Mouse (Mus musculus): ENCODE data around the gene Pate2.
"Not testable (repeated sequence)": the region's sequence is repeated elsewhere in the genome, so short reads cannot be mapped to it uniquely, and the experiment has no call there.

The Pate2 gene

DNA sequence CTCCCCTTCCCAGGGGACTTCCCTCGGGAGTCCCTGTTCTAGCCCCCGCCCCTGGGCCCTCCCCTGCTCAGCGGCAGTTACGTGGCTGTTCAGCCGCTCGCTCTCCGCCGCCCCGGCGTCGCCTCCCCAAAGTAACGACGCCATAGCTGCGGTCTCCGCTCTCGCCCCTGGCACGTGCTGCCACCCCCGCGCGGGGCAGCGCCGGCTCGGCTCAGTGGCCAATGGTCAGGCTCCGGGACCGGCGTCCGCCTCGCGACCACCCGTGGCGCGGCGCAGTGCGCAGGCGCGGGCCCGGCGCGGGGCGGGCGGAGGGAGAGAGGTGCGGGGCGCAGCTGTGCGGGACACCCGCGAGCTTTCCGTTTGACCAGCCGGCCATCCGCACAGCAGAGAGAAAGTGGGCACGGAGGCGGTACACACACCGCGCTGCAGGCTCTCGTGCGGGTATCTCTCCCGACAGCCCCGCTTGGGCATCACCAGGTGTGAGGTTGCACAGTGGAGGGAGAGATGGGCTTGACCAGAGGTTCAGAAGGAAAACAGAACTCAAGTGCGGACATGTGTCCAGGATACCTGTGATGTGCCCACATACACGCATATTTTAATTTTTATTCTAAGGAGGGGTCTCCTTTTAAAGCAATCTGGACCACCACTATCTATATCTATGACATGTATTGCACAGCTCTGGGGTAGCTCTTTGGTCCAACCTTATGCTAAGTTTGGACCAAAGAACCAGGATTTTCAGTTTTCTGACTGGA lies 11.7 kb upstream of the Pate2 start, which contains the start of the genes Ddx25 and Pus3:
Gene Ddx25, minus strand, starts transcription at position 272 of the 752 bp plus-strand sequence.
Gene Pus3, plus strand, starts transcription at position 339 of the 752 bp plus-strand sequence.
- peak; percentile 43 to 54 for DNase-seq

DNA sequence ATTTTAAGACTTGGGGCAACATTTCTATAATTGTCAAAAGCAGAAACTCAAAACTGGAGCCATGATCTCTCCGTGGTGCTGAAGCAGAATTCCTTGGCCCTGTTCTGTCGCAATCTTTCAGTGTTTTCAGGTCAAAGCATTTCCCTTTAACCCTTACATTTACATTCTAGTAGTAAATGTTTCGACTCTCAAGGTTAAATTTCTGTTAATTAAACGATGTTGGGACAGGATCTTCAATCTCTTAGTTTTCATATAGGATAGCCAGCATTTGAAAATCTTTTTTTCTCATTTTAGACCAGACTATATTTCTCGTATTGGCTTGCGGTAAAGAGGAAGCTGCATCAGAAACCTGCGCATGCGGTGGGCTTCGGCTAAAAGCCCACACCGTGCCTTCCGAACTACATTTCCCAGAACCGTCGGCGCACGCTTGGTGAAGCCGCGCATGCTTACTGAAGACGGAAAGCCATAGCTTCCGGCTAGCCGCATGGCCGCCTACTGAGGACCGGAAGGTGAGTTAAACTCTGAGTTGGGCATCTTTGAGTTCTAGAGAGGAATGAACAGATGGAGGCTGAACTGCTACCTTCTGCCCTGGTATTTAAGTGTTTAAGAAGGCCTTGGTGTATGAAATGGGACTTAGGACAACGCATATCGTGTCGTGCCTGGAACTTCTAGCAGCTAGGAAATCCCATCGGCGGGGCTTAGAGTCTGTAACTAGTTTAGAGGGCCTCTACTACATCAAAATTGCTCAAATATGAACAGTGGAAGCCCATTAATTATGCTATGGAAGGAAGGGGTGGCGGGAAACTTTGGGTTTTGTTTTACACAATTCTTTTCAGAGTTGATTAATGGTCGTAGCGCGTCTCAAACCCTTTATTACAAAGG lies 10.8 kb upstream of the Pate2 start:
- DNase-seq, result peak; percentile 79 to 85

DNA sequence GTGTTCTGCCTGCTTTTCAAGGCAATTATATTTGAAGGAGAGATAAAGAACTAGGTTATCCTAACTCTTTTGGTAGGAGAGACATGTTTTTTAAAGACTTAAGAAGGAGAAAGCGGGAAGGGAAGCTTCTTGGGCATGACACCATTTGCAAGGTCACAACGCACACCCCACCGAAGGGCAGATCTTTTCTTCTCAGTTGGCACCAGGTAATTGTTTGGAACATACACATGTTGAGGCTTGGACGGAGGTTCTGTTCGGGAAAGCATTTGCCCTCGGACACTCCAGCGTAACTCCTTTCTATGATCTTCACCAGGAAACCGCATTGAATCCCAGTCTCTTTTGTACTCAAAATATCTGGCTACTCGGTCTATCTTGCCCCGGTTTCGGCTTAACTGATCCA lies 9.0 kb upstream of the Pate2 start:
- no peak for DNase-seq

DNA sequence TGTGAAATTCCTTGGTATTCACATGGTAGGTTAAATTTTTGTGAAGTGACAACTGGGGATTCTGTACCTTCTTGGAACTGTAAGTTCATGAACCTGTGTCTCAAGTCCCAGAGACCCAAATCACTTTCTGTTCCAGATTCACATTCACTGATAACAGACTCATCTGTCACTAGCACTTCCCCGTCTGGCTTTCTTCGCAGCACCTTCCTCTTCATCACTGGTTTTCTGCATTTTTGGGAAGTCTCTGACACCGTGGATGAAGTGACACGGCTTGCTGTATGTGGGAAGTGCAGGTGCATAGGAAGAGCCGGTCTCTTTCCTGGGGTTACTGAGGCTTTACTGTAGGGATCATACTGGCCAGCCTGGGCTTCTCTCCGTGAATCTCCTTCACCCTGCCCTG lies 8.5 kb upstream of the Pate2 start:
- DNase-seq, result no peak

DNA sequence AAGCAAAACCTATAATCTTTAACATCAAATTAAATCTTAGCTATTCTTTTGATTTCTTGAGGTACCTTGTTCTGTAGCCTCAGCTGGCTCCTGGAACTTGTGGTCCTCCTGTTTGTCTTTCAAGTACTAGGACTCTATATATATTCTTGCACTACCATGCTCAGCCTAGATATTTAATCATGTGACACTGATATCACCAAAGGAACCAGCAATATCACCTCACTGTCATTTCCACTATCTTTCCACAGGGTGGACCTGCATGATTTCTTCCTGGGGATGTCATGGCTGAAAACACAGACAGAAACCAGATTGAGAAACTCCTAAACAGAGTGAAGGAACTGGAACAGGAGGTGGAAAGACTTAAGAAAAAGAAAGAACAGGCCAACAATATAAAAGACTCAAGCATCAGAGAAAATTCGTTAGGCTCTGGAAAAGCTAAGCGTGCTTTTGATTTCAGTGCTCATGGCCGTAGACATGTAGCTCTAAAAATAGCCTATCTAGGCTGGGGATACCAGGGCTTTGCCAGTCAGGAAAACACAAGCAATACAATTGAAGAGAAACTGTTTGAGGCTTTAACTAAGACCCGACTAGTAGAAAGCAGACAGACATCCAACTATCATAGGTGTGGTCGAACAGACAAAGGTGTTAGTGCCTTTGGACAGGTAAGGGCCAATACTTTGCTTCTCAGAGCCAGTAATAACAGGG lies 5.4 kb upstream of the Pate2 start:
- no peak for DNase-seq

DNA sequence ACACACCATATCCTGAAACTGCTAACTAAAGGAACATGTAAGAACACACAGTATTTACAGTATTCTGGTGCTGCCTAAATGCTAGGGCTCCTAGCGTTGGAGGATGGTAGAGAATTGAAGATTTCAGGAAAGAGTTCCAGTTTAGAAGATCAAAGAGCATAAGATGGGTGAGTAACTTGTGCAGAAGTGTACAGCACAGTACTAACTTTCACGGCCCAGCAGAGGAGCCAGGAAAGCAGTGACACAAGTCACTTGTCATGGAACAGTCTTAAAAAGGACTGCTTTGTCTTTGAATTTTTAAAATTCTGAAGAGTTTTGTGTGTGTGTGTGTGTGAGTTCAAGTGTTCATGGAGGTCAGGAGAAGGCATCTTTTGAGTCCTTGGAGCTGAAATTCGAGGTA lies 2.1 kb upstream of the Pate2 start:
- DNase-seq, result no peak

DNA sequence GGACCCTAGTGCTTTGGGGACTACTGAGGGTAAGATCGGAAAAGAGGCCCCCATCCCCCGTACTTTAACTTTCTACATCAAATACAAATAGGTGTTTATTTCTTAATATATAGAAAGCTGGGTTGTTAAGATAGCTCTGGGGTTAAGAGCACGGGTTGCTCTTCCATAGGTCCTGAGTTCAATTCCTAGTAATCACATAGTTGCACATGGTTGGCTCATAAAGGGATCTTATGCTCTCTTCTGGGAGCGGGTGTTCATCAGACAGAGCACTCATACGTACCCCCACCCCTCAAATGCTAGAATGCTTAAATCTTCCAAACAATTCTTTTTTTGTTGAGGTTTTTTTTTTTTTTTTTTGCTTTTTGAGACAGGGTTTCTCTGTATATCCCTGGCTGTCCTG lies 579 bp downstream of the Pate2 start:
- DNase-seq, result no peak

DNA sequence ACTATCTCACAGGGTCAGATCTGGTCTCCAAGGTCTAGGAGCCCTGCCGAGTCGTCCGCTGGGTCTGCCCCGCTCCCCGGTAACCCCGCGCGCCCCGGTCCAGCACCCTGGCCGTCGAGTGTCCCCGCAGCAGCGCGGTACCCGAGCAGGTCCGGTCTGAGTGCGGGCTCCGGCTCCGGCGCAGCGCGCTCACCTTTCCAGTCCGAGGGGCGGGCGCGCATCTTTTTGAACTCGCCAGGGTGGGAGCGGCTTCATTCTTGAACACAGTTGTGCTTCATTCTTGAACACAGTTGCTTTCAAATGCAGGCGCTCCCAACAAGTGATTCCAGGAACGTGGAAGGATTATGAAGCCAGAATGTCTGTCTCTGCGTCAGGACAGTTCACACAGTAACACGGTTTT lies 4.3 kb downstream of the Pate2 start:
- no peak for DNase-seq

DNA sequence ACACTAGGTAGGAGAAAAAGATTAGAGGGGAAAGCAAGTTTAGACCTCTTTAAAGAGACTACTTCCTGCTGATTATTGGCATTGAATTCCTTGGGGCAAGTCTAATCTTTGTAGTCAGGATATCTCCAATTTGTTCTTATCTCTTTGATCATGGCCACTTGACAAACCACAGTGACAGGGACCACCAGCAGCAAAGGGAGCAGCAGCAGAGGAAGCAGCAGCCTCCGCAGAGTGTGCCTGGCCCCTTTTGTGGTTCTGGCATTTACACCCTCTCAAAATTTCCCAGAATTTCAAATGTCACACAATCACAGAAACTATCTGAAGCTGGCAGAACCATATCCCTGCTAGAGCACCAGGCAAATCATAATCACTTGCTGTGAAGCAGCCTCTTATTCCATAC lies 17.6 kb downstream of the Pate2 start:
- DNase-seq, result no peak

DNA sequence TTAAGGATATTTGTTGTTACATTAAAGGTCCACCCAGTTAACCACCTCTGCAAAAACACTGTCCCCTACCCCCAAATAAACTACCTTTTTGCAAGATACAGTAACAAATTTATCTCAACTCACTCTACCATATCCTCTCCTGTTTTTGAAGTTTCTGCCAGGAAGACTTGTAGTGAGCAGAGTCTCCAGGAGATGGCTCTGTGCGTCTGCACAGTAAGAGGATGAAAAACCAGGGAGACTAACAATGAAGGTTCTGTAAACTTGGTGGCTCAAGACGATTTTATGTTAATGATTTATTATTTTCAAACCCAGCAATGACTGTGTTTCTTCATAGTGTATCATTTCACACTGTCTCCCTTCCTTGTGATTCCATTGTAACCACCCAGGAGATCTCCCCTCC lies 22.8 kb downstream of the Pate2 start:
- DNase-seq, result no peak

DNA sequence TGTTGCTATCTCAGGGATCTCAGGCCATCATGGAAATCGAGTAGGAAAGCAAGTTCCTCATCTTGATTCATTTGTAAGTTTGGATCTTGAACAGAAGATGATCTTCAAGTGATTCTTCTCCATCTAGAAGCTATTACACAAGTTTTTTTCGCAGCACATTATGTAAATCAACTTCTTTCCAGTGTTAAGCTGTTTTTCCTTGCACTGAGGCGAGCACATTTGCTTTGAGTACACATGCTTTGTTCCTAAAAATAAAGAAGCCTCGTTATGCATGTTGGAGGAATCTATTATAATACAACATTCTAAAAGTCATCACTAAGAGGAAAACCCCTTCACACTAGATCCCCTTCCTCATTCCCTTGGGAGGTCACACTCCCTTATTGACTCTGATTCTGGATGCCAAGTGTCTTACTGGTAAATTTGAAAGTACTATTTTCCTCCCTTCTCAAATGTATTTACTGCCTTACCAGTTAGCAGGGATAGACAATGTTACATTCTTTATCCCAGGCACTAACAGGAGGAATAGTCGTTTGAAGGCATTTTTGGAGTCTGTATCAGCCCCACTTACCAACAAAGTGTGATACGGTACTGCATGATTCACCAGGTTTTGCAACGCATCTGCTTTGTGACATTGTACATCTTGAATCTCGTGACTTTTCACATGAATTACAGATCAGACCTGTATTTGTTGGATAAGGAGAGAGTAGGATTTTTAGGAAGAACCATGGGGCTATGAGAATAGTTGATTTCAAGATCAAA lies 37.7 kb downstream of the Pate2 start:
- DNase-seq, result no peak

DNA sequence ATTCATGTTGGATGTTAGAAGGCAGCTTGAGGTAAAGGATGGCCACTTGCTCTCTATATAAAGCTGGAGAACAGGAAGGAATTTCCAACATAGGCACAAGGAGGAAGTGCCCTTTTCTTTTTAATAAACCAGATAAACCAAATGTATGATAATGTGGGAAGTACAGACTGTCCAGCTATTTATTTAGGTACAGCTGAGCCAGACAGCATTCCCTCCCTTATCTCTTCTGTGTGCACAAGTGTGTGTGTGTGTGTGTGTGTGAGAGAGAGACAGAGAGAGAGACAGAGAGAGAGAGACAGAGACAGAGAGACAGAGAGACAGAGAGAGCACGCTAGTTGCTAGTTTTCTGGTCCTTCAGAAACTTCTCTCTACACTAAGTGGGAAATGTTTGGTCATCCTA lies 41.8 kb downstream of the Pate2 start, which contains the start of gene Pate4:
Gene Pate4, minus strand, starts transcription at position 101 of the 400 bp plus-strand sequence.
- no peak for DNase-seq

DNA sequence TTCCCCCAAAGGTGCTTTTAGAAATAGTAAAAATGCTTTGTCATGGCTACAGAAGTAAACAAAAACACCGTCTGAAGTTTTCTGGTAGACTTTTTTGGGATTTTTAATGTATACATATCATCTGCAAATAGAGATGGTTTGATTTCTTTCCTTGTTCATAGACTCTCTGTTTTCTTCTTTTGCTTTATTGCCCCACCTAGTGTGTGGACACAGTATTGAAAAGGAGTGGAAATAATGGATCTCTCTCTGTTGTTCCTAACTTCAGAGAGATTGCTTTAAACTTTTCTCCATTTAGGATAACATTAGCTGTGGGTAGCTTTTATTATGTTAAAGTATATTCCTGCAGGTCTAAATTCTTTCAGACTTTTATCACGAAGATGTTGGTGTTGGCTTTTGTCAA lies 43.9 kb downstream of the Pate2 start:
- DNase-seq, result no peak

DNA sequence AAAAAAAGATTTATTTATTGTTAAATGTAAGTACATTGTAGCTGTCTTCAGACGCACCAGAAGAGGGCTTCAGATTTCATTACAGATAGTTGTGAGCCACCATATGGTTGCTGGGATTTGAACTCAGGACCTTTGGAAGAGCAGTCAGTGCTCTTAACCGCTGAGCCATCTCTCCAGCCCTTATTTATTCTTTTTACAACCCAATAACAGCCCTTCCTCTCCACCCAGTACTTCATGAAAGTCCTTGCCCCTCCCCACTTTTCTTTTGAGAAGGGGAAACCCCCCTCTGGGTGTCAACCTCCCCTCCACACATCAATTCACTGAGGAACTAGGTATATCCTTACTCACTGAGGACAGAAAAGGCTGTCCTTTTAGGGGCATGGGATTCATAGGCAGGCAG lies 46.7 kb downstream of the Pate2 start:
- not testable (repeated sequence) for DNase-seq

DNA sequence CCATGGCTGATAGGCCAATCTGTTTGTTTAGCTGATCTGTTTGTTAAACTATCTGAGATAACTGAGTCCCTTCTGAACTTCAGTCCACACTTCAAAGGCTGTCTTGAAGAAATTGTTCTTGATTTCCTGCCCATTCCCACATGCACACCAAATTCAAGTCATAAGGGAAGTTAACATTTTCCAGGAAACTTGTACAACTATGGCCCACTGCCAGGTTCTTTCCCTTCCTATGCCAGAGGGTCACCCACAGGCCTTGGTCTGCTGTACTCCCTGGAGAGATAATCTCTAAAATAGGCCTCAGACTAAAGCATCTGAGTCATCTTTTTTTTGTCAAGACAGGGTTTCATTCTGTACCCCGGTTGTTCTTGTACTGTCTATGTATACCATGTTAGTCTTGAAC lies 62.9 kb downstream of the Pate2 start:
- DNase-seq, result no peak

DNA sequence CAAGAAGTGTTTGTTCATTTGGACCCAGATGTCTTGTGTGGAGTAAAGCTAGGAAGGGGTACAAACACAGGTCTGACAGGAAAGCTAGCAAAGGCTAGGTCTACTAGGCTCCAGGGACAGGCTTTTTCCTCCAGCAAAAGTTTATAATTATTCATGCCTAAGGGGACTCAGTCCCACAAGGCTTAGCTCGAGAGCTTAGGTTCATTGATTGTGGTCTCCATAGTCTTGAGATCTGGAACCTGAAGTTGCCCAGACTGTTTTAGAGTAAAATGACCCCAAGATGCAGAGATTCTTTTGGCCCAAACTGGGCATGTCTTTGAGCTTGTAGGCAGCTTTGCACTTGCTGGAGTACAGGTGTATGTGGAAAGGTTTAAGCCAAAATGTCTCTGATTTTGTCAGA lies 78.0 kb downstream of the Pate2 start, which contains the start of gene Pate3:
Gene Pate3, minus strand, starts transcription at position 101 of the 400 bp plus-strand sequence.
- no peak for DNase-seq

DNA sequence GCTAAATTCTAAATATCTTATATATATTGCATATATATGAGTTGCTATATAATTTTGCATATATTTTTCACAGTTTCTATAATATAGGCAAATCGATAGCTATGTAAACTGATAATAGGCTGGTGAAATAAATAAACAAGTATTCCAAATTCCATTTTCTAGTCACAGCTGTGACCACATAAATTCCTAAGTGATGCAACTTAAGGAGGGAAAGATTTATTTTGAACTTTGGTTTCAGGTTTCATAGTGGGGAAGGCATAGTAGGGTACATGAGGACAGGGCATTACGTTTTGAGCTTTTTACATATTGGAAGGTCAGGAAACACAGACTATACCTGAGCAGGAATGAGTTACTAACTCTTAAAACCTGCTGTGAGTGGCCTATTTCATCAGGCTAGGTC lies 103.5 kb downstream of the Pate2 start:
- no peak for DNase-seq

DNA sequence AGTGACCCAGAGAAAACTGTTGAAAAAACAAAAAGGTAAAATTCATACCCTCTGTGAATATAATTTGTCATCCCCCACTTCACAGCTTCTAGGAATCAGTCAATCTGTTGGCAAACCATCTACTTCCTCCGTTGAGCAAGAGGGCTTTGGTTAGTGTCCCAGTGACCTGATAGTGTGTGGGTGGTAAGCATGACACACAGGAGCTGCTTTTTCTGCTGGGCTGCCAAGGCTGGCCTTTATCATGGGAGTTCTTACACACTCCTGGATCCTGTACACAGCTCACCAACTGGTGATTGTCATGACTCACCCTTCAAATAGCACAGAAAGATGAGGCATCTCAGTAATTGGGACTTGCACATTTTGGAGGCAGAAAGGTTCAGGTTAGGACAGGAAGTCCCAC lies 116.9 kb downstream of the Pate2 start, which contains the start of gene Pate1:
Gene Pate1, minus strand, starts transcription at position 378 of the 400 bp plus-strand sequence.
- no peak for DNase-seq

DNA sequence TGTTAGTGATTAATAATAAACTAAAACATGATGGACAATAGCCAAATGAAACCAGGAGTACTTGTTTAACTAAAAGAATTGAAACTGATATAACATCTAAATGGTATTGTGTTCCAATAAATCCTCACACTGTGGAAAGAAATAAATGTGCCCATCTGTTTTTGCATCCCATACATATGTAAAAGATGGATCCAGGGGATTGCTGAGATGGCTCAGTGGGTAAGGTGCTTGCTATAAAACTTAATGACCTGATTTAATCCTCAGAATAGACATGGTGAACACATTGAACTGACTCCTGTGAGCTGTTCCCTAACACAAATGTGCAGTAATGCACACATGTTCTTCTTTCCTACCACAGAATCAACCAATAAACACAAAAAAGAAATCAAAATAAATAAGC lies 121.8 kb downstream of the Pate2 start:
- no peak for DNase-seq

DNA sequence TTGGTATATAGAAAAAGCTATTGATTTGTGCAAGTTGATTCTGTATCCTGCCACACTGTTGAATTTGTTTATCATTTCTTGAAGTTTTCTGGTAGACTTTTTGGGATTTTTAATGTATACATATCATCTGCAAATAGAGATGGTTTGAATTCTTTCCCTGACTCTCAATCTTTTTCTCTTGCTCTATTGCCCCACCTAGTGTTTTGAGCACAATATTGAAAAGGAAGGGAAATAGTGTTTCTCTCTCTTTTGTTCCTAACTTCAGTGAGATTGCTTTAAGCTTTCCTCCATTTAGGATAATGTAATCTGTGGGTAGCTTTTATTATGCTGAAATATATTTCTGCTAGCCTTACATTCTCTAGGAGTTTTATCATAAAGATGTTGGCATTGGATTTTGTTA lies 137.2 kb downstream of the Pate2 start:
- DNase-seq, result no peak
